Comparison of ENCODE assay signal across 12 mouse cellular contexts in the genomic region with DNA sequence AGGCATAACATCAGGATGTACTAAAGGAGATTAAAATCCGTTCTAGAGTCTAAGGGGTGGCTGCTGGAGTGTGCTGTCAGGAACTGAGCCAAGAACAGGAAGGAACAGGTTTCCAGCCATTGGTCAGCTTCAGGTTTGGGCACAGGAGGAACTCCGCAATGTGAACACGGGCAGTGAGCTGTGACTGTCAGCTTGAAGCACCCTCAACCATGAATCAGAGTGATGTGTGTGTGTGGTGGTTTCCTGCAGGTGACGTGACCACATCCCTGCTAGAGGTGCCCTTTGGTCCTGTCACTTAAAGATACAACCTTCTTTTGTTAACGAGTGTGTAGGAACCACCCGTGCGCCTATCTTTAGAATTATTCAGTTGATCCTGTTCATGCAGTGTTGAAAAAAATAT. TPM values are rescaled to one million over a fixed set of nuclear protein-coding genes. Genes with fewer than 3 reads are reported as not detected.
A peak's percentile ranks its signal among the peaks of the same experiment; 100 is the strongest.
DNase-seq lines count a peak whose midpoint lies in the region; ATAC-seq lines count a peak whose summit lies in the region.
"Had no signal": no experiment of that assay in that cellular context is flagged by ENCODE, and none has a peak within 500 bp of the region (broad histone marks: within the 10 kb centered on the region; RNA-seq: fewer than 3 reads in every experiment).

No protein-coding gene starts in this region.

- peaks cover 2% of the 10 kb centered on the region; the same call in 1 of the 2 replicates for H3K9me3 ChIP-seq in kidney, embryonic 14.5 days (ENCODE audit: control insufficient read depth, low read length)

- H3K4me2 ChIP-seq in kidney, embryonic 14.5 days (replicated peaks; ENCODE audit: low read depth, low read length) = no peak overlapping the region
- H3K4me2 ChIP-seq: lung, embryonic 14.5 days had no signal

- no peak overlapping the region for H3K27ac ChIP-seq in kidney, embryonic 14.5 days (ENCODE audit: low read depth, low read length)

- no peak for DNase-seq in kidney, adult 18-20 months
- DNase-seq in thymus, postnatal 0 days (ENCODE audit: low spot score) = peak; percentile 81
- DNase-seq in cerebellum, adult 11-12 months = no peak
- DNase-seq in adipocyte (ENCODE audit: low spot score) = no peak
- DNase-seq in frontal cortex, postnatal 25 days (ENCODE audit: low spot score in 2 of 2) = no peak
- DNase-seq: embryo, embryonic 11 days; gastrocnemius, postnatal 10 days; lung, embryonic 14.5 days had no signal

- 49% methylated on average over 7 of the region's 7 CpGs for WGBS in kidney, embryonic 14.5 days

- ATAC-seq in kidney, embryonic 14.5 days (ENCODE audit: low FRiP score, low TSS enrichment) = peak; percentile 62; the same call in 1 of the 2 replicates
- peak; percentile 99 for ATAC-seq in hematopoietic stem cell, adult 5-6 weeks (replicated peaks in 1 of 2; ENCODE audit: insufficient read depth in 1 of 2, low FRiP score in 2 of 2, low TSS enrichment in 1 of 2, low read depth in 1 of 2, poor library complexity in 2 of 2, severe bottlenecking in 2 of 2)
- peak; percentile 80; the same call in 1 of the 2 replicates for ATAC-seq in monocyte, adult 5-6 weeks (replicated peaks; ENCODE audit: insufficient number of reproducible peaks, low FRiP score, low TSS enrichment, poor library complexity, severe bottlenecking)
- ATAC-seq: intestine, postnatal 0 days had no signal

- no peak overlapping the region for H3K9ac ChIP-seq in kidney, embryonic 14.5 days (ENCODE audit: low read depth, low read length)
- H3K9ac ChIP-seq: lung, embryonic 14.5 days had no signal

- no peaks in the 10 kb centered on the region for H3K27me3 ChIP-seq in kidney, embryonic 14.5 days (ENCODE audit: control insufficient read depth, insufficient read depth, low read length)

- no peak overlapping the region for H3K4me3 ChIP-seq in kidney, embryonic 14.5 days (ENCODE audit: low read length)

- H3K4me1 ChIP-seq in kidney, embryonic 14.5 days (ENCODE audit: control insufficient read depth, insufficient read depth, low read length) = no peaks in the 10 kb centered on the region

- H3K36me3 ChIP-seq in kidney, embryonic 14.5 days (ENCODE audit: control insufficient read depth, insufficient read depth, low read length) = no peaks in the 10 kb centered on the region

RNA-seq across cellular contexts. Expression of gene Bfsp2, which starts 31.1 kb away (rescaled TPM):
- polyA plus RNA-seq in kidney, embryonic 14.5 days (2014; fragmentation: Nextera tagmentation; extraction: Ambion mirVana) = 0.60 and 0.70 TPM in 2 replicates
- 3.4 and 6.3 TPM in 2 replicates for total RNA-seq in hematopoietic stem cell, adult 5-6 weeks (2017)
- 3.0 TPM in 2 of 3 replicates, not detected in the other for total RNA-seq in monocyte, adult 5-6 weeks (2017)
- 3.0 and 3.1 TPM in 2 replicates for polyA plus RNA-seq in thymus, postnatal 0 days (2015; fragmentation: Nextera tagmentation; extraction: Ambion mirVana)
